Mouse (Mus musculus) embryonic facial prominence, embryonic 11.5 days (tissue): ENCODE data around the gene Slc23a4. TPM values are rescaled to one million over a fixed set of nuclear protein-coding genes. Genes with fewer than 3 reads are reported as not detected.

ENCODE experiments used
- ATAC-seq: fragments of 200-750 bp; cut with Nextera tagmentation; replicated peaks from 2 replicates; pipeline ENCODE4 v1.8.0; 2017; ENCODE audit warnings: low read depth; ENCODE audit not compliant: insufficient number of reproducible peaks, low FRiP score, low TSS enrichment
- DNase-seq: peaks from one replicate; pipeline ENCODE4 v3.0.0-alpha.2; 2015; ENCODE audit warnings: low spot score
- H3K27ac ChIP-seq: fragments of 300-500 bp; sonication (generic); replicated peaks from 2 replicates; pipeline ENCODE4 v1.5.1; 2014; ENCODE audit warnings: mild to moderate bottlenecking, low read depth, low read length, control low read depth
- H3K27me3 ChIP-seq: fragments of 300-500 bp; sonication (generic); 2 replicates; pipeline ENCODE4 v1.6.1; 2014; ENCODE audit warnings: mild to moderate bottlenecking, low read length, moderate library complexity, mixed read lengths; ENCODE audit not compliant: control insufficient read depth, insufficient read depth
- H3K36me3 ChIP-seq: fragments of 300-500 bp; sonication (generic); replicated peaks from 2 replicates; pipeline ENCODE4 v1.6.1; 2014; ENCODE audit warnings: low read depth, mild to moderate bottlenecking, low read length, moderate library complexity, mixed read lengths; ENCODE audit not compliant: control insufficient read depth, insufficient read depth
- H3K4me1 ChIP-seq: fragments of 300-500 bp; sonication (generic); 2 replicates; pipeline ENCODE4 v1.6.1; 2014; ENCODE audit warnings: low read length, mixed read lengths; ENCODE audit not compliant: control insufficient read depth, insufficient read depth
- H3K4me2 ChIP-seq: fragments of 300-500 bp; sonication (generic); 2 replicates; pipeline ENCODE4 v1.6.1; 2014; ENCODE audit warnings: low read depth, mild to moderate bottlenecking, control low read depth, low read length, moderate library complexity
- H3K4me3 ChIP-seq: fragments of 300-500 bp; sonication (generic); 2 replicates; pipeline ENCODE4 v1.5.1; 2014; ENCODE audit warnings: low read depth, low read length, control low read depth
- H3K9ac ChIP-seq: fragments of 300-500 bp; sonication (generic); replicated peaks from 2 replicates; pipeline ENCODE4 v1.6.1; 2014; ENCODE audit warnings: mild to moderate bottlenecking, control low read depth, low read length
- H3K9me3 ChIP-seq: fragments of 300-500 bp; sonication (generic); replicated peaks from 2 replicates; pipeline ENCODE4 v1.6.1; 2016; ENCODE audit warnings: mild to moderate bottlenecking, low read length, inconsistent platforms, mixed read lengths; ENCODE audit not compliant: control insufficient read depth
- WGBS: fragments of 180-500 bp; shearing (Covaris S2); extraction: QIAGEN DNeasy Blood & Tissue Kit; methylation state at CpG from one replicate; pipeline ENCODE4 v1.1.7; 2014; 5-methylcytosine and 5-hydroxymethylcytosine counted together
- polyA plus RNA-seq: library from polyadenylated mRNA; unstranded; fragments of >200 nt; fragmentation: Nextera tagmentation; extraction: Ambion mirVana; gene quantifications from 2 replicates; pipeline ENCODE4 v1.2.1, GENCODE M21; 2014

Slc23a4 gene
- polyA plus RNA-seq, 1 experiment from 2014 or later: not detected

DNA sequence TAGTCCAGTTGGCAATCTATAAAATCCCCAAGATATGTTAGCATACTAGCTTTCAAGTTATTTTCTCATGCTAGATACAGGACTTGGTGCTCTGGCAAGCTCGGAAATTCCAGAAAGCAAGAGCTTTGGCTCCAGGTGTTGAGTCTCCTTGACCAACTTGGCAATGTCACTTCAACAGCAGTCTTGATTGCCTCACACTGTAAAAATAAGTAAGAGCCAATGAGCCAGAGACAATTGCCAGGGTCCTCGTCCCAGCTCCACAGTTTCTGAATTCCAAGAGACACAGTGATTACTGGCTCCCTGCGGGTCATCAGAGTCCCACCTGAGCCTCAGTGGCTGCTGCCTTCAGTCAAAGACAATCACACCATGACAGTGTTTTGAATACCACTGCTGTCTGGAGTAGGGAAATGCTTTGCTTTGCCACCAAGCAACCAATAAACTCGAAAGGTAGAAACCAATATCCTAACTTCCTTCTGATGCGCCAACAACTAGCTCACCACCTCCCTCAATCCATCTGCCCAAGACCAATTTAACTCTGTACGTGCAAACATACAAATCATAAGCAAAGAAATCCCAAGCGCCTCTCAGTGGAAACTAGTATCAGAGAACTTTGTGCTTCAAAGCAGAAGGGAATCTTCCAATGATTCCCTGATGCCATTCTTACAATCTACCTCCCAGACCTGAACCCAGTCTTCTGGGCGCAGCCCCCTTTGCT, 78.4 kb downstream of the Slc23a4 start:
- no peak for DNase-seq
- H3K4me3 ChIP-seq: peak overlapping the region; percentile 76
- peak overlapping the region; percentile 66 for H3K9ac ChIP-seq
- no peaks in the 10 kb centered on the region for H3K9me3 ChIP-seq
- no peak for ATAC-seq
- no peaks in the 10 kb centered on the region for H3K27me3 ChIP-seq
- H3K36me3 ChIP-seq: 0 out of 2 replicates have a peak, but pooled peaks cover 2% of the 10 kb centered on the region
- peak overlapping the region; percentile 63 for H3K4me2 ChIP-seq
- no peak overlapping the region for H3K27ac ChIP-seq
- 44% methylated on average over 8 of the region's 8 CpGs for WGBS
- no peaks in the 10 kb centered on the region; the same call in 1 of the 2 replicates for H3K4me1 ChIP-seq

DNA sequence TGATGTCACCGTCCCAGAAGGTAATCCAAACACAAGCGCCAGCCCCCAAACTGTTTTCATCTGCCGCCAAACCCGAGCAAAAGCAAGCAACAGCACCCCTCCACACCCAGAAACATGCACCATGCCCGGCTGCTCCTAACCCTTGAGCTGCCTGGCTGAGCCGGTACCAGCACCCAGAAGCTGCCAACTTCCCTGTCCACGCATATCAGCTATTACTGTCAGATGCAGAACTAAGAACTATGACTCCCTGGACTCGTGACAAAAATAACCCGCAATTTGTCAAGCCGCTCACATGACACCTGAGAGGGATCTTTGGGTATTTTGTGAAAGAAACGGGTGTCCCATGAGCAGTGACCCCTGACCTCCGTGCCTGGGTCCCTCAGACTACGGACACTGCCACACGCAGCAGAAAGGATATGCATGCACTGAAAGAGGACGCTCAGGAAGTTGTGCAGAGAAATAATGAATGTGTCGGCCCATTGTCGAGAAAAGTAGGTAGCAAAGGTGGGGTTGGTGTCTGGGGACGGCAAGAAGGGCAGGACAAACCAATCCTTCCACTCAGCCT, 80.4 kb downstream of the Slc23a4 start:
- WGBS: 78% methylated on average over 18 of the region's 18 CpGs
- Histone ChIP-seq H3K4me3 (no peak overlapping the region), H3K36me3 (0 out of 2 replicates have a peak, but pooled peaks cover 2% of the 10 kb centered on the region)

DNA sequence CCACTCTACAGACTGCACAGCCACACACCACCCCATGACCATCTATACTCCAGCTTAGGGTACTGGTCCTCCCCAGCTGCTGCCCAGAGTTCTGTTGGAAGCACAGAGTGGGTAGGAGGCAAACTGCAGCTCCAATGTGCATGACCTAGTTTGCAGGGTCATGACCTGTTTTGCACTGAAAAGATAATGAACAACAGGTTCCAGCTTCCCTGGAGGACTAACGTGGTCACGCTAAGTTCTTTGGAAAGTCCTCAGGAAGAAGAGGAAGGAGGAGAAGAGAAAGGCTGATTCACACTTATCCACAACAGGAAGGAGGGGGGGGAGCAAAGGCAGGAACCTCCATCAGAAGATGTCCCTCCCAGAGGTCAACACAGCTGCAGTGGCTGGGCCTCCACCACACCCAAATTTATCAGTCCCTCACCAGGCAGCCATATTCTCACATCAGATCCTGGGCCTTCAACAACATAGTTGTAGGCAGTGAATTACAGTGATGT, 81.0 kb downstream of the Slc23a4 start:
- whole genome bisulfite sequencing: 45% methylated on average over 2 of the region's 2 CpGs
- Histone ChIP-seq H3K36me3 (0 out of 2 replicates have a peak, but pooled peaks cover 2% of the 10 kb centered on the region), H3K27me3 (no peaks in the 10 kb centered on the region), H3K27ac (no peak overlapping the region), H3K9me3 (no peaks in the 10 kb centered on the region), H3K9ac (no peak overlapping the region), H3K4me2 (no peak overlapping the region), H3K4me3 (no peak overlapping the region), H3K4me1 (no peaks in the 10 kb centered on the region; the same call in 1 of the 2 replicates)
- DNase-seq: no peak
- ATAC-seq: no peak

More for the DNA sequence above, 80.4 kb downstream of the Slc23a4 start:
- no peak for ATAC-seq
- no peak for DNase-seq
- Histone ChIP-seq H3K27me3 (no peaks in the 10 kb centered on the region), H3K4me2 (no peak overlapping the region), H3K9ac (no peak overlapping the region), H3K4me1 (no peaks in the 10 kb centered on the region; the same call in 1 of the 2 replicates), H3K9me3 (no peaks in the 10 kb centered on the region), H3K27ac (no peak overlapping the region)

DNA sequence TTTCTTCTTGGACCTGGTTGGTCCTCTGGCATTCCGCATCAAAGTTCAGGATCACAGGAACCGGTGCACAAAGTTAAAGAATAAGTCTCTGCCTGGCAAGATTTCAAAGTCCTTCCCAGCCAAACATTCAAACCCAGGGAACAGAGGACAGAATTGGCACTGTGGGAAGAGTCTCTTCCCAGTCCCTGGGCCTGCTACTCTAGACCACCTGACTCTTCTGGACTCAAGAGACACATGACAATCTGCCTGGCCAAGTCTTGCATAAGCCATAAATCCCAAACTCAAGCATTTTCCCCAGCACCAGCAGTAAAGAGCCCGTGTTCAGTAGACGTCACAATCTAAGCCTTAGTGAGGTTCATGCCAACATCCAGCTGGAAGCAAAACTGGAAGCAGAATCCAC, 81.5 kb downstream of the Slc23a4 start:
- Histone ChIP-seq H3K4me3 (no peak overlapping the region), H3K4me1 (no peaks in the 10 kb centered on the region; the same call in 1 of the 2 replicates), H3K27me3 (no peaks in the 10 kb centered on the region), H3K9ac (no peak overlapping the region), H3K9me3 (no peaks in the 10 kb centered on the region), H3K4me2 (no peak overlapping the region), H3K27ac (no peak overlapping the region), H3K36me3 (0 out of 2 replicates have a peak, but pooled peaks cover 2% of the 10 kb centered on the region)
- DNase-seq (no peak), ATAC-seq (no peak)
- 85% methylated on average over 4 of the region's 4 CpGs for WGBS

DNA sequence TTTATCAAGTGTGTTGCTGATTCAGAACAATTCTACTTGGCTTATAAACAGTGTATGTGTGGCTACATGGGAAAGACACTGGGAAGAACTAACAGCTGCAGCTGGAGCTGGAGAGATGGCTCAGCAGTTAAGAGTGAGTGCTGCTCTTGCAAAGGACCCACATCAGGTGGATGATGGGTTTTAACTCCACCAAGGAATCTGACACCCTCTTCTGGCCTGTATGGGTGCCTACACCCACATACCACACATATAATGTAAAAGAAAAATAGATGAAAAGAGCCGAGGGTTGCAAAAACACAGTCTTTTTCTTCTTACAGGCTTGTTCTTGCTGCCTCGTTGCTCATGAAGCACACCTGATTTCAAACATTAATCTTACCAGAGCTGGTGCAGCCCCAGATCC, 82.1 kb downstream of the Slc23a4 start:
- H3K27ac ChIP-seq: no peak overlapping the region
- no peak for ATAC-seq
- H3K4me1 ChIP-seq: no peaks in the 10 kb centered on the region; the same call in 1 of the 2 replicates
- no peak for DNase-seq
- H3K9ac ChIP-seq: no peak overlapping the region
- H3K27me3 ChIP-seq: no peaks in the 10 kb centered on the region
- no peak overlapping the region for H3K4me2 ChIP-seq
- H3K4me3 ChIP-seq: no peak overlapping the region
- WGBS: 71% methylated on average over 2 of the region's 2 CpGs
- no peaks in the 10 kb centered on the region for H3K9me3 ChIP-seq
- 0 out of 2 replicates have a peak, but pooled peaks cover 2% of the 10 kb centered on the region for H3K36me3 ChIP-seq

DNA sequence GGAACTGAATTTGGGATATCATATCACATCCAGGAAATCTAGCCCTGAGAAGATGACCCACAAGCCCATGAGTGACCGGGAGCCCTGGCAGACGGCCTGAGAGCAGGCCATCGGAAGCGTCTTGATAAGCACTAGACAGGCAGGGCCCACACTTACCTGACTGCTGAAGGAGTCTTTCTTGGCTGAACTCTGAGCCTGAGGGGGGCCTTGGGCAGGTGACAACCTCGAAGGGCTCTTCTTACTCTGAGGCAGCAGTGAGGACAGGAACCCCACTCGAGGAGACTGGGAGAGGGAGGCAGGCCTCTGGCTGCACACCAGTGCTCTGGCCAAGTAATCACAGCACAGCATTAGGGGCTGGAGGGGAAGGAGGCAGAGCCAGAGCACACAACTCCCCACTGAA, 83.8 kb downstream of the Slc23a4 start:
- Histone ChIP-seq H3K27me3 (no peaks in the 10 kb centered on the region), H3K9me3 (no peaks in the 10 kb centered on the region), H3K4me1 (no peaks in the 10 kb centered on the region; the same call in 1 of the 2 replicates), H3K4me2 (no peak overlapping the region), H3K27ac (no peak overlapping the region), H3K36me3 (0 out of 2 replicates have a peak, but pooled peaks cover 2% of the 10 kb centered on the region), H3K9ac (no peak overlapping the region), H3K4me3 (no peak overlapping the region)
- no peak for ATAC-seq
- 85% methylated on average over 6 of the region's 6 CpGs for WGBS
- DNase-seq: no peak

DNA sequence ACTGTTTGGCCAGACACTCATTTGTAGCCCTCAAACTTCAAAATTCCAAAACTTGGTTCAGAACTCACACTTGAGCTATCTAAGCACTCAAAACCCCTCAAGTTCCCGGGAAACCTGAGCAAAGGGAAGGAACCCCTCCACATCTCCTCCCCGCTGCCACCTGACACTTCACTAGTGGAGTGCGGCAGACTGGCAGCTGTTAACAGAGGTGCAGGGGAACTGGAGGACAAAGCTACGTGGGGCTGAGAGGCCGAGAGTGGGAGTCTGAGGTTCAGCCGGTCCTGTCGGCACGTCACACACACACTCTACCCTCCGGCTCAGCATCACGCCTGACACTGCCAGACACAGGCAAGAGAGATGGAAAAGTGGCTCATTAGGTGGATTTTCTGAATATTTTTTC, 84.4 kb downstream of the Slc23a4 start:
- Histone ChIP-seq H3K4me2 (no peak overlapping the region), H3K27me3 (no peaks in the 10 kb centered on the region), H3K4me1 (no peaks in the 10 kb centered on the region; the same call in 1 of the 2 replicates), H3K27ac (no peak overlapping the region), H3K9me3 (no peaks in the 10 kb centered on the region), H3K36me3 (0 out of 2 replicates have a peak, but pooled peaks cover 2% of the 10 kb centered on the region), H3K9ac (no peak overlapping the region), H3K4me3 (no peak overlapping the region)
- 90% methylated on average over 10 of the region's 10 CpGs for WGBS
- DNase-seq (no peak), ATAC-seq (no peak)

DNA sequence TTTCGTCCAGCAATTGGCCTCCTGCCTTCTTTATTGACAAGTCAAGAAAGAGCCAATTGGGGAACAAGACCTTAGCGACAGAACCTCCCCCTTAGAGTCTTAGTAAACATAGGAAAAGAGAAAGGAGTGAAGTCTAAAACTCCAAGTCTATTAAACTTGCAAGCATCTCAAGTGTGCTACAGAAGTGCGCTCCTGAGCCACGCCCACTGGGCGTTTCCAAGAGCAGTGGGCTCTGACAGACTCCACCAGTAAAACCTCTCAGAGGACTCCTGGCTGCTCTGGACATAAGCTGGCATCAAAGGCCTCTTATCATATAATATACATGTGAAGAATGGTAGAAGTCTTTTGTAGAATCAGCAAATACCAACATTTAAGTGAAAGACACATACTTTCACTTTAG, 84.8 kb downstream of the Slc23a4 start:
- Histone ChIP-seq H3K9me3 (no peaks in the 10 kb centered on the region), H3K4me2 (no peak overlapping the region), H3K4me3 (no peak overlapping the region), H3K27ac (no peak overlapping the region), H3K9ac (no peak overlapping the region), H3K4me1 (no peaks in the 10 kb centered on the region; the same call in 1 of the 2 replicates), H3K36me3 (0 out of 2 replicates have a peak, but pooled peaks cover 2% of the 10 kb centered on the region), H3K27me3 (no peaks in the 10 kb centered on the region)
- DNase-seq: no peak
- ATAC-seq: no peak
- 85% methylated on average over 5 of the region's 5 CpGs for WGBS
